Mouse (Mus musculus) G1E (cell line): ENCODE measurements around the gene Poldip3. TPM values are rescaled to one million over a fixed set of nuclear protein-coding genes. Genes with fewer than 3 reads are reported as not detected.

Source experiments
- ATAC-seq: 2 replicates; pipeline ENCODE4 v1.8.0; 2016; ENCODE audit warnings: mild to moderate bottlenecking; ENCODE audit not compliant: insufficient number of reproducible peaks, poor library complexity, low FRiP score, severe bottlenecking; ENCODE audit errors: extremely low read depth
- DNase-seq: peaks from one replicate; pipeline ENCODE4 v3.0.0; 2012; ENCODE audit warnings: low spot score
- H3K27me3 ChIP-seq: 2 replicates; pipeline ENCODE4 v1.6.1; 2012; ENCODE audit warnings: mild to moderate bottlenecking, low read length, inconsistent platforms; ENCODE audit not compliant: insufficient read depth
- H3K36me3 ChIP-seq: replicated peaks from 2 replicates; pipeline ENCODE3; 2012; ENCODE audit warnings: mild to moderate bottlenecking, inconsistent platforms
- H3K4me1 ChIP-seq: 2 replicates; pipeline ENCODE4 v1.6.1; 2012; ENCODE audit warnings: low read depth, low read length, inconsistent platforms, mixed read lengths; ENCODE audit not compliant: insufficient read depth
- H3K4me3 ChIP-seq: 2 replicates; pipeline ENCODE4 v1.5.1; 2012; ENCODE audit warnings: low read depth, mild to moderate bottlenecking, inconsistent platforms, low read length, moderate library complexity, mixed read lengths
- H3K9me3 ChIP-seq: replicated peaks from 2 replicates; pipeline ENCODE4 v1.6.1; 2012; ENCODE audit warnings: inconsistent platforms
- CTCF ChIP-seq: IDR thresholded peaks from 2 replicates; pipeline ENCODE4 v1.5.1; 2012; ENCODE audit warnings: low read depth, low read length, inconsistent platforms, mixed read lengths
- GATA1 ChIP-seq: IDR thresholded peaks from 2 replicates; pipeline ENCODE4 v1.6.1; 2012; ENCODE audit warnings: borderline replicate concordance, low read length, inconsistent platforms, mixed read lengths
- GATA2 ChIP-seq: IDR thresholded peaks from 2 replicates; pipeline ENCODE4 v1.6.1; 2012; ENCODE audit warnings: low read depth, low read length, inconsistent platforms, borderline replicate concordance
- POLR2AphosphoS5 ChIP-seq: IDR thresholded peaks from 2 replicates; pipeline ENCODE4 v1.6.1; 2012; ENCODE audit warnings: low read depth, low read length, inconsistent platforms; ENCODE audit not compliant: insufficient replicate concordance
- TAL1 ChIP-seq: conservative IDR thresholded peaks from 2 replicates; pipeline ENCODE4 v1.6.1; 2012; ENCODE audit warnings: low read depth, low read length, inconsistent platforms, mixed read lengths
- polyA plus RNA-seq: library from polyadenylated mRNA; stranded (reverse); fragments of >175 nt; gene quantifications from 2 replicates; pipeline ENCODE4 v1.2.3, GENCODE M21; 2012
- total RNA-seq, 2 experiments: library from RNA; stranded (forward) in 1 of 2; stranded (reverse) in 1 of 2; fragments of 200-1000 nt in 1 of 2; fragments of >200 nt in 1 of 2; fragmentation: Nextera tagmentation in 1 of 2; gene quantifications; 2 replicates each; pipeline ENCODE4 v1.2.3; 2014 to 2017

The Poldip3 gene
- total and polyA plus RNA-seq, 3 experiments: 99.3 to 237 (median 120) TPM

GRCm38 (mm10) chr15:83165526-83166315, 16.5 kb upstream of the Poldip3 start:
- TF ChIP-seq CTCF: no peak
- TF ChIP-seq GATA1: no peak
- no peak for TF ChIP-seq GATA2
- no peak for TF ChIP-seq TAL1
- TF ChIP-seq POLR2AphosphoS5: no peak
- ATAC-seq (no peak), DNase-seq (no peak)
- Histone ChIP-seq H3K27me3 (no peaks in the 10 kb centered on the region), H3K36me3 (peaks cover 87% of the 10 kb centered on the region), H3K4me1 (peaks cover 81% of the 10 kb centered on the region), H3K4me3 (peak overlapping the region; percentile 55; the same call in 1 of the 2 replicates), H3K9me3 (no peaks in the 10 kb centered on the region)

GRCm38 (mm10) chr15:83164971-83165471, 15.8 kb upstream of the Poldip3 start:
- Histone ChIP-seq H3K9me3 (no peaks in the 10 kb centered on the region), H3K36me3 (peaks cover 92% of the 10 kb centered on the region), H3K4me1 (peaks cover 78% of the 10 kb centered on the region), H3K27me3 (no peaks in the 10 kb centered on the region), H3K4me3 (peak overlapping the region; percentile 46; the same call in 1 of the 2 replicates)
- peak; percentile 54 for DNase-seq
- TF ChIP-seq POLR2AphosphoS5: no peak
- peak; percentile 75 for TF ChIP-seq TAL1
- TF ChIP-seq GATA2: no peak
- no peak for TF ChIP-seq CTCF
- no peak for TF ChIP-seq GATA1
- ATAC-seq: peak; percentile 75

GRCm38 (mm10) chr15:83162818-83163485, 13.8 kb upstream of the Poldip3 start:
- H3K36me3 ChIP-seq: peaks cover 91% of the 10 kb centered on the region
- TF ChIP-seq CTCF: no peak
- no peak for TF ChIP-seq GATA1
- TF ChIP-seq TAL1: no peak
- TF ChIP-seq GATA2: no peak
- TF ChIP-seq POLR2AphosphoS5: no peak
- H3K4me1 ChIP-seq: peaks cover 73% of the 10 kb centered on the region
- H3K4me3 ChIP-seq: no peak overlapping the region
- ATAC-seq (no peak), DNase-seq (no peak)
- no peaks in the 10 kb centered on the region for H3K27me3 ChIP-seq
- H3K9me3 ChIP-seq: no peaks in the 10 kb centered on the region

- ATAC-seq: no peak
- no peaks in the 10 kb centered on the region for H3K27me3 ChIP-seq
- no peaks in the 10 kb centered on the region for H3K9me3 ChIP-seq
- H3K36me3 ChIP-seq: peaks cover 91% of the 10 kb centered on the region
- TF ChIP-seq GATA2 (no peak), GATA1 (no peak), POLR2AphosphoS5 (no peak), CTCF (no peak)
- H3K4me1 ChIP-seq: peaks cover 73% of the 10 kb centered on the region
- DNase-seq: no peak
- no peak overlapping the region for H3K4me3 ChIP-seq
Measured at GRCm38 (mm10) chr15:83162001-83162400, 12.8 kb upstream of the Poldip3 start.

GRCm38 (mm10) chr15:83161062-83161748, 12.0 kb upstream of the Poldip3 start:
- H3K36me3 ChIP-seq: peaks cover 91% of the 10 kb centered on the region
- no peak for TF ChIP-seq GATA1
- TF ChIP-seq POLR2AphosphoS5: no peak
- TF ChIP-seq CTCF: no peak
- no peak for TF ChIP-seq TAL1
- TF ChIP-seq GATA2: no peak
- no peak overlapping the region for H3K4me3 ChIP-seq
- no peak for DNase-seq
- no peaks in the 10 kb centered on the region for H3K9me3 ChIP-seq
- ATAC-seq: no peak
- H3K27me3 ChIP-seq: no peaks in the 10 kb centered on the region
- H3K4me1 ChIP-seq: peaks cover 65% of the 10 kb centered on the region

GRCm38 (mm10) chr15:83160561-83160960, 11.4 kb upstream of the Poldip3 start:
- Histone ChIP-seq H3K27me3 (no peaks in the 10 kb centered on the region), H3K9me3 (no peaks in the 10 kb centered on the region), H3K4me1 (peaks cover 64% of the 10 kb centered on the region), H3K36me3 (peaks cover 91% of the 10 kb centered on the region), H3K4me3 (no peak overlapping the region)
- ATAC-seq (no peak), DNase-seq (no peak)
- no peak for TF ChIP-seq GATA2
- TF ChIP-seq POLR2AphosphoS5: no peak
- TF ChIP-seq GATA1: no peak
- no peak for TF ChIP-seq TAL1
- no peak for TF ChIP-seq CTCF
